Mouse (Mus musculus) embryo, embryonic 11.5 days (tissue): Measurements from ENCODE around the gene Cxadr.
"Not testable (repeated sequence)": the region's sequence is repeated elsewhere in the genome, so short reads cannot be mapped to it uniquely, and the experiment has no call there.

Experiments used
- DNase-seq: peaks from one replicate; pipeline ENCODE4 v3.0.0-alpha.2; 2012; ENCODE audit warnings: low read depth, low spot score

Cxadr gene

DNA sequence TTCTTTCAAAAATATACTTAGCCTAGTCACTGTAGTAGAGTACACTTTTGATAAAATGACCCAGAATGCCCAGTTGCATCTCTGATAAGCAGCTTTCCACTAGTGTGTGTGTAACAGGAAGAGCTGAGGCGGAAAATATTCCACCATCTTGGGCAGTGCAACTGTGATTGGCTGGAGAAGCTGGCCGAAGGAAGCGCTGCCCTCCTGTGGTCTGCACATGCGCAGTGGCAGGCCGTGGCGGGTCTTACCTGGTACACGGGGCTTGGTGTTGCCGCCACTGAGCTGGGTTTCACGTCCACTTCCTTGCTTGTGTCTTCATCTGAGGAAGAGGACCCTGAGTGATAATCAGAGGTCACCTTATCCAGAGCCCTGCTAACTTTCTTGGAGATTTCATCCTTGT, 63.3 kb downstream of the Cxadr start:
- not testable (repeated sequence) for DNase-seq

DNA sequence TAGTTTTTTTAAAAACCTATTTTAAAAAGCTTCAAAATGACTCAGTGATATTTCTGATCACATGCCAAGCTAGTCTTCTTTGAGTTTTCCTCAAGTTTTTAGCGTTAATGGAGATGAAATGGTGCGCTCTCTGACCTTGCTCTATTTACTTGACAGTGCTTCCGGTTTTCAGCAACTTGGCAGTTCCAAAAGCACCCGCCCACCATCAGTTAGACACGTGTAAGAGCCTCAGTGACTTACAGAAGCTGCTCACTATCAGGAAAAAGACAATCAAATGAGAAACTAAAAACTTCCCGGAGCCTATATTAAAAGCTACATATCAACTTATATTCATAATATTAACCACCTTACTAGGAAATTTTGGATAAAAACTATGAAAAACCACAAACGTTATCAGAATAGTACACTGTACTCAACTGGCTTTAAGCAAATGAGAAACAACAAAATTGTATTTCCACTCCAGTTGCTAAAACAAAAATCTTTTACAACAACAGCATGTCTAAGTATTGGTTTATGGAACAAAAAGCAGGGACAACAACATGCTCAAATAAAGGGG, 70.3 kb downstream of the Cxadr start:
- no peak for DNase-seq

DNA sequence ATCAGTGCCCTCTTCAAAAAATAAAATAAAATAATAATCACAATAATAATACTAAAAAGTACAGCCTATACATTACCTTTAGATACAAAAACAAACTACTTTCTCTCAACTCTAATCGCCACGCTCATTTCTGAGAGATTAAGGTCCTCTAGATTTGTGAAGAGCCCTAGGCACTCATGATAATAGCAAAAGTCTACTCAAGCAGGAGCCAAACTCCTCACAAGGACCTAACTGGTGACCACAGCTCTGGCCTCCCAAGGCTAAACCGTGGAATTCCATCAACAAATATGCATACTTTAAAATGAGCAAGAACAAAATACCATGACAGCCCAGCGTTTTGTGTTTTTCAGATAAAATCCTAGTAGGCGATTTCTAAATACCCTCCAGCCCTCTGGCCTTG, 71.5 kb downstream of the Cxadr start:
- DNase-seq, result no peak

DNA sequence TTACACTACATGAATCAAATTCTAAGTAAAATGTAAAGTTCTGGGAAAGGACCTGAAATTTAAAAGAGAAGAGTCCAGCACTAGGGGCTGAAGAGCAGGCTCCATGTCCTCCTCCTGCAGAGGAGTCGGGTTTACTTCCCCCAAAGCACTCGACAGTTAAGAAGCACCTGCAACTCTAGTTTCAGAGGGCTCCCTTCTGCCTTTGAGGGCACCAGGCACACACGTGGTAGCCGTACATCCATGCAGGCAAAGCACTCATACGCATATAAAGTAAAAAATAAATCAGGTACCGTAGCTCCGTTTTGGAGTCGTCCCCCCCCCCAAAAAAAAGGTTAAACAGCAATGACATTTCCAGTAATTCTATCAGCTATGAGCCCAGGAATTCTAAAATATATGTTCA, 72.5 kb downstream of the Cxadr start:
- DNase-seq, result no peak

DNA sequence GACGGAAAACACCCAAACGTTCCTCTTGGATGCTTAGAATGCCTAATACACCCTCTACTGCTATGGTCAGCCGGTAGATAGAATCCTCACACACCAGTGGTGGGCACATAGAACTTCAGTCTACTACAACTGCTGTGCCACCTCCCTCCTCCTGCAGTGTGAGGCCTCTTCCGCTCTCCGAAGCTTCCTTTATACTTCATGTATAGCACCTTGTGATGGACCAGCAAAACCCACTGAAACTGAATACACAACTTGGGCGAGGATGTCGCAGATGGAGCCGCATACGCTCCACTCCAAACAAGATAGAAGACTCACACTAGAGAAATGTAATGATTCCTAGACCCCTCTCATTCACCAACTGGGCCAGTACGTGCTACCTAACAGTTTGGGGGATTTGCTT, 73.9 kb downstream of the Cxadr start:
- DNase-seq, result peak; percentile 9

DNA sequence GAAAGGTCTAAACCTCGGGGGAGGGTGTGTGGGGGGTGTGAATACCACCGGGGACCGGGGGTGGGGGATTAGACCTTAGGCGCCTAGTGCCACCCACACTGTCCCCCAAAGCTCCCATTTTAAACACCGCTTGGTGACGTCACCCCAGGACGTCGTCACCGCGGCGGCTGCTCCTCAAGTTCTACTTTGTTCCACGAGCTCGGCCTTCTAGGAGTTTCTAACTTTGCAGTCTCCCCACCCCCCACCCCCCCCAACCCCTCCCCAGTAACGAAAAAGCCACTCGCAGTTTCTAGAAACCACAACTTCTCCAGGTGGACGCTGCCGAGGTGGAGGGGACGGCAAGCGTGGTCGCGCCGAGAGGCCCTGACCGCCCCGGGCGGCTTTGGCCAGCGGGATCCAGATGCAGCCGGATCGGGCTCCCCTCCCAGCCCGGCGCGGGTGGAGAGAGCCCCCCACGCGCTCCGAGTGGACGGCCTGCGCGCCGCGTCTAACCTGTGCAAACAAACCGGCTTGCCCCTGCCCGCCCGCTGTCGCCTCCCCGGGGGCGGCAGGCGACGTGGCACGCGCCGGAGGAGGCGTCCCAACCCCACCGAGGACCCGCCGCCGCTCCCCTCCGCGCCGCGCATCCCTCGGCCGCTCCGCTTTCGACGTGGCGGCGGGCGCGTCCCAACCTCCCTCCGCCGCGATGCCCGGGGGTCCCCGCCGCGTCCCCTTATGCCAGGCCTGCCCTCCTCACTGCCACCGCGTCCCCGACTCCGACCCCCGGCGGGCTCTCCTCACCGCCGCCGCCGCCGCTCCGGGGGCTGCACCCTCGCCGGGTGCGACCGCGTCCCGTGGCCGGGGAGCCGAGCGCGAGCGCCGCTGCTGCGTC, 74.8 kb downstream of the Cxadr start:
- DNase-seq, result peak; percentile 60

DNA sequence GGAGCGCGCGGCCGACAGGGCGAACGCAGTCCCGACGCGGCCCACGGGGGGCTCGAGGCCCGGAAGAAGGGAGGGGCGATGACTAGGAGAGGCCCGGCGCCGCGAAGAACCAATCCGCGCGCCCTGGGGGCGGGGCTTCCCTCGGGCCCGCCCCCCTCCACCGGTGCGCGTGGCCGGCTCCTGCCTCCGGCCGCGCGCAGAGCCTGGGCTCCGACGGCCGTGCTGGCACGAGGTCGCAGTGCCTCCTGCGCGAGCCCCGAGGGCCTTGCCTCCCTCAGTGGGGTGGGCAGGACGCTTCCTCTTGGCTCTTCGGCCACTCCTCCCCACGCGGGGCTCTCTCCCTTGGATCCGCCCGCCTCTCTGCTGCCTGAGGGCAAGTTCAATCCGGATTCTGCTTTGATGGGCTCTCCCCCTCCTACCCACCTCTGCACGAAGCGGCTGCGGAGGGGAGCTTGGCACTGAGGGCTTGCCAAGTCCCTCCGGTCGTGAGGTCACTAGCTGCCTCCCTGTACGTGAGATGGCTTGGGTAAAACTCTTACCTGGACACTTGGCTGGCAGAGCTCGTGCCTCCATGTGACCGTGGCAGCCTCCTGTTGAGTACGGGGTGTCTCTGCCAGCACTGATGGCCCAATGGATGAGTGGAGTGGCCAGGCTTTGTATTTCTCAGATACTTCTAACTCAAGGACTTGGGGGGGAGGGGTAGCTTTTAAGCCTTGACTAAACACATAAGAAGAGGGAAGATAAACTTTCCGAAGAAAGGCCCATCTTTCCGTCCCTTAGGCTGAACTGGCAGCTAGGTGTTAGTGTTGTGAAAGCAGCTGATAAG, 75.7 kb downstream of the Cxadr start, which contains the start of gene Btg3:
Gene Btg3 (minus strand): TSS at position 448 of the 826 bp plus-strand sequence.
- DNase-seq, result peak; percentile 87

DNA sequence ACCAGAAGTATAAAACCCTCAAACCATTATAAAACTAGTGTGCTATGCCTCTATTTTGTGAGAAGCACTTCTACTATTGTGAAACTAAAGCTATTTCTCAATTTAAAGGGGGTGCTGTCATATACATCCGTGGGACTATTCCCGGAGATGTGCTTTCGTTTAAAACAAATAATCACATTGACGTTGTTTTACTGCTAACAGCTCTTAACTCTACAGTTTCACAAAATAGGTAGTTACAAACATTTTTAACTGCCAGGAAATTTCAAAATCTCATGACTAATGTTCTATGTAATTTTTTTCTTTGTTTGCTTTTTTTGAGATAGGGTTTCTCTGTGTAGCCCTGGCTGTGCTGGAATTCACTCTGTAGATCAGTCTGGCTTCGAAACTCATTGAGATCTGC, 77.2 kb downstream of the Cxadr start:
- DNase-seq, result no peak

DNA sequence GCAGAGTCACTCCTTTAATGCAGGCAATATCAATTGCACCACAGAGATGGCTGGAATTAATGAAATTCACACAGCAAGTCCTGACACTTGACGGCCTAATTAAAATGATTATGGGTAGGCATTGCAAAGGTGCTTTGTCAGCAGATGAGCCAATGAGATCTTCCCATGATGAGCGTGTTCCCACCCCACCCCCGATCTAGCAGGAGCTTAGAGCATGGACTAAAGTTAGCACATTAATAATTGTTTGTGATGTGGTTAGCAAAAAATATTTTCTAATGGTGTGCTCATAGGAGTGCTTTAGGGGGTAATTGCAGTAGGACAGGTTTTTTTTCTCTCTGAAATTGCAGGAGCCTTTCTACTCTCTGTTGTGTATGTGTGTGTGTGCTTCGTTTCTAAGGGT, 87.8 kb downstream of the Cxadr start:
- DNase-seq, result no peak

DNA sequence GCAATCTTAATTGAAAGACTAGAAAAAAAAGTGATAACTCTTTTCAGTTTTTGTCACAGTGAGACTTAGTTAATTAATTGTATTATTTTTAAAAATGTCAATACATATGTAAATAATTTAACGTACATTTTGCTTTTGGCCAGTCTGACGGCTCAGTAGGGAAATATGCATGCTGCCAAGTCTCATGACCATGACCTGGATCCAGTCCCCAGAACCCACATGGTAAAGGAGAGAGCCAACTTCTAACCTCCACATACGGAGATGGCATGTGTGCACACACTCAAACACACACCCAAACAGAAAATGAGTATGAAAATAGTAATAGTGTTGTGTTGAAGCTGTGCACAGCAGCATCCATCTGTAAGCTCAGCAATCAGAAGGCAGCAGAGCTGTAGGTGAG, 88.7 kb downstream of the Cxadr start:
- no peak for DNase-seq

DNA sequence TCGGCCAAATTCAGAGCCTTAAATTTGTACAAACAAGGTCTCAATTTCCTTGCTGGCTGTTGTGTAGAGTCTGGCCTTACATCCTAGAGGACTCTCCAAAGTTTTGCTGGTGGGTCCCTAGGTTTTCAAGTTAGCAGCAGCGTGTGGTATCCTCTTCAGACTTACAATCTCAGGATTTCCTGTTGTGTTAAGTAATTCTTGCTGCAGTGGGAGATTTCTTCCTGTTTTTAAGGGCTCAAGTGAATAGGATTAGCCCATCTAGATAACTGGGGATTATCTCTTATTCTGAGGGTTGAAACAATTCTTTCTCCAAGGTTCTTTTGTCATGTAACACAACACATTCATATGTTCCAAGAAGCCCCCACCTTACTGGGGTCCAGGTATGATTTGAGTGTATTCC, 90.1 kb downstream of the Cxadr start:
- no peak for DNase-seq

DNA sequence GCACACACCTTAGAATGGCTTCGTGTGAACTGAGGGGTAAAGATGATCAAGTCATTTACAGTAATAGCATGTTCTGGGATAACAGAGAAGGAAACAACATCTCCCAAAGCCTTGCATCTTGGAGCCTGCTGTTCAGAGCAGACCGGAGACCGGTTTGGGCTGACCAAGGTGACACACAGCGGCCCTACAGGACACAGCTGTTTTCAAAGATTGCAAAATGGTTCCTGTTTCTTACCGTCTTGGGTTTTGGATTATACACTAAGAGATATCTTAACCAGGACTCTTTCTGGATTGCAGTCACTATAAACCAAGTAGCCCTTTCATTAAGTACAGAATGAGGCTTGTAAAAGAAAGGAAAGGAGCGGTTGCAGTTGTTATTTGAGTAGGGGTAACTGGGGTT, 97.4 kb downstream of the Cxadr start:
- DNase-seq, result no peak

DNA sequence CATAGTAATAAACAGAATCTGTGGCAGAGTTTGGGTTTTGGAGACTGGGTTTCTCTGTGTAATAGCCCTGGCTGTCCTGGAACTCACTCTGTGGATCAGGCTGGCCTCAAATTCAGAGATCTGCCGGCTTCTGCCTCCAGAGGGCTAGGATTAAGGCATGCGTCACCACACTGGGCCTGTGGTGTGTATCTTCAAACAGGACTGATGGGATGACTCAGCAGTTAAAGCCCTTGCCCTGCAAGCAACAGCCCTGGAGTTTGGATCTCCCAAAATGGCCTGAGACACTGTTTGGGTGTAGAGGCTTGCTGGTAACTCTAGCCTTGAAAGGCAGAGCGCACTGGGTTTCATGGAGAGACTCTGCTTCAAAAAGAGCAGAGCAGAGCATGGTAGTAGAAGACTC, 98.1 kb downstream of the Cxadr start:
- DNase-seq, result no peak

DNA sequence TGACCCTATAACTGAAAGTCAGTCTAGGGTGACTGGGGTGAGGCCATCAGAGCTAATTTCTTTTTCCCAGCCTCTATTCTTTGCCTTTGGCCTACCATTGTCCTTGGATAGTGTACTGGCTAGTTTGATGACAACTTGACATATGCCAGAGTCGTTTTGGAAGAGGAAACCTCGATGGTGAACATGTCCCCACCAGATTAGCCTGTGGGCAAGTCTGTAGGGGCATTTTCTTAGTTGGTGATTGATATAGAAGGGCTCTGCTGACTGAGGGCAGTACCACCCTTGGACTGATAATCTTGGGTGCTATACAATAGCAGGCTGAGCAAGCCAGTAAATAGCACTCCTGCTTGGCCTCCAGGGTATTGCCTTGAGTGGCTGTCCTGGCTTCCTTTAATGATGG, 101.0 kb downstream of the Cxadr start:
- no peak for DNase-seq

DNA sequence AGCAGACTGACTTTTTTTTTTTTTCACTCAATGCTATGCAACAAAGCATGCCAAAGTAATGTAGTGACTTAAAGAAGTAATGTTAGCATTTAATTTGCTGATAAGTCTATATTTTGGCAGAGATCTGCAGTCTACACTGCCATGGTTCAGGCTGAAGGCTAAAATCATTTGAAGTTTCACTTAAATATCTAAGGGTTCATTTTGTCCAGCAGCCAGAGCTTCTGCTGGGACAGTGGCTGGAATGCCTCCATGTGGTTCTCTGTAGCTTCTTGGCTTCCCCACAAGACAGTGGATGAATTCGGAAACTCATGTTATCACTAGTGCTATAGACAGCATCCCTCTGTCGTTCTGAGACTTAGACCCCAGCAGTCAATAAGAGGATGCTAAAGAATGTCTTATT, 105.4 kb downstream of the Cxadr start:
- DNase-seq, result no peak

DNA sequence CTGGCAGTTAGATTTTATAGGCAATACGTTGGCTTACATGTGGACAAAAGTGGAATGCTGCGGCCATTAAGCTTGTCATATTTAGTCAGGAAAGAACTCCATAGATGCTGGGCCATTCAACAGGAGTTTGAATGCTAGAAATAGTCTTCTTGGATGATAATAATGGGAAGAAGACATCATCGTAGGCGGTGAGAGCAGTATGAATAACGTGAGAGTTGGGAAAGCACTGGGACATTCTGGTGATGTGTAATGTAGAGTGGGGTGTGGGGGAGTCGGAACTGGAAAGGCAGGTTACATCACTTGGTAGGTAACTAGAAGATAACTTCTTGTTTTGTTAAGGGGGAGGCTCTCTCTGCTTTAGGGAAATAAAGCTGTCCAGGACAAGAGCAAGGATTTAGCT, 106.6 kb downstream of the Cxadr start:
- no peak for DNase-seq
